Mouse (Mus musculus): ENCODE measurements around the gene Top2a.

Gene Top2a

DNA sequence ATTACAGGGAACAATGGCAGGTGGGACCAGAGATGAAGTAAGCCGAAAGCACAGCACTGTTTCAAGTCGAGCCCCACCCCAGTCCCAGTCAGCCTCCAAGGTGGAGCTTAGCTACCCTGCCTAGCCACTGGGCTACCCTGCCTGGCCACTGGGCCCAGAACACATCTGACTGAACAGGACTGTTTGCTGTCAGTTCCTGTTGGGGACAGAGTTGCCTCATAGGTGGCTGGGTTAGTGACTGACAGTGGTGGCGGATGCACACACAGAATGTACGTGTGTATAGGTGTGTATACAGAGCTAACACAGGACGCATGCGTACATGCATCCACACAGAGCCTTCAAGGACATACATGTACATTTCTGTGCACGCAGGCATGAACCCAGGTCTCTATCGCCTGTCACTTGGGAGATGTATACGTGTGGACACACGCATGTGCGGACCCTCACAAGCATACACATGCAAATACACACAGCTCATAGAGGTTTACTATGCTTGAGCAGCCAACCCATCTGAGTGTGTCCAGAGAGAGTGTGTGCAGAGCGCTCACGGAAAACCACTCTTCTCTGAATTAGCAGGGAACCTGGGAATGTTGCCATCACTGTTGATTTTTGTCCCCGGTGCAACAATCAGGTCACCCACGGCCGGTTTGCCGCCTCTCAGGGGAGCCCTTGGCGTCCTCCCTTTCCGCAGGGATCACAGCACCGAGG lies 42.5 kb downstream of the Top2a start:
- DNase-seq, result no peak

DNA sequence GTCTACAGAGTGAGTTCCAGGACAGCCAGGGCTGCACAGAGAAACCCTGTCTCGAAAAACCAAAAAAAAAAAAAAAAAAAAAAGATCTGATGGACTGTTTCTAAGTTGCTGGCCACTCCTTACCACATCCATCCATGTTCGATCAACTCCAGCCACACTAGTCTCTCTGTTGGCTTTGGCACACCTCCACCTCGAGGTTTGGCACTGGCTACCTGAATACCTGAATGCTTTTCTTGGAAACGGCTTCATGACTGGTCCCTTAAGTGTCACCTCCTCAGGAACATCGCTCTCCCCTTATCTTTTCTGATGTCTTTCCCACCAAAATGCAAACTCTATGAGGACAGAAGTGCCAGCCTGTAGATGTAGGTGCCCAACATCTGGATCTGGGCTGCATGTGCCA lies 44.6 kb downstream of the Top2a start:
- DNase-seq, result no peak

DNA sequence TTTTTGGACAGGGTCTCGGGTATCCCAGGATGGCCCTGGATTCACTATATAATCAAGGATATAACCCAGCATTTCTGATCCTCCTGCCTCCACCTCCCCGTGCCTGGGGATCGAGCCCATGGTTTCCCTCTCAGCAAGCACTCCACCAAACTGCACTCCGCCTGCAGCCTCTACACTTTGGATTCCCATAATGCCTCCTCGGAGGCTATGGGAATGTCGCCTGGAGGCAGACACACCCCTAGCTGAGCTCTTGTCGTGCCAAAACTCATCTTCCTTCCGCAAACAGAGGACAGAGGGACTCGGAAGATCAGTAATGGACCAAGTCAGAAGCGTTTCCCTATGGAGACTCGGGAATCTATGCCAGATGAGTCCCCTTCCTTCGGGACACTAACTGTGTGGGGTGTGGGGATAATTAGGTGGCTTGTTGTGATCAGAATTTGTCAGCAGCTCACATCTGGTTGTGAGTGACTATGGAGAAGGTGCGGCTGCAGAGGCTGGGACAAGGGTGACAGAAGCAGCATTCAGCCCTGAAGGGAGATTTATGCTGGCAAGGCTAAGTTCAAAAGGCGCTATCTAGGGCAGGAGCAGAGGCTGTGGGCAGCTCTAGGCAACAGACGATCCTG lies 45.4 kb downstream of the Top2a start:
- DNase-seq, result no peak

DNA sequence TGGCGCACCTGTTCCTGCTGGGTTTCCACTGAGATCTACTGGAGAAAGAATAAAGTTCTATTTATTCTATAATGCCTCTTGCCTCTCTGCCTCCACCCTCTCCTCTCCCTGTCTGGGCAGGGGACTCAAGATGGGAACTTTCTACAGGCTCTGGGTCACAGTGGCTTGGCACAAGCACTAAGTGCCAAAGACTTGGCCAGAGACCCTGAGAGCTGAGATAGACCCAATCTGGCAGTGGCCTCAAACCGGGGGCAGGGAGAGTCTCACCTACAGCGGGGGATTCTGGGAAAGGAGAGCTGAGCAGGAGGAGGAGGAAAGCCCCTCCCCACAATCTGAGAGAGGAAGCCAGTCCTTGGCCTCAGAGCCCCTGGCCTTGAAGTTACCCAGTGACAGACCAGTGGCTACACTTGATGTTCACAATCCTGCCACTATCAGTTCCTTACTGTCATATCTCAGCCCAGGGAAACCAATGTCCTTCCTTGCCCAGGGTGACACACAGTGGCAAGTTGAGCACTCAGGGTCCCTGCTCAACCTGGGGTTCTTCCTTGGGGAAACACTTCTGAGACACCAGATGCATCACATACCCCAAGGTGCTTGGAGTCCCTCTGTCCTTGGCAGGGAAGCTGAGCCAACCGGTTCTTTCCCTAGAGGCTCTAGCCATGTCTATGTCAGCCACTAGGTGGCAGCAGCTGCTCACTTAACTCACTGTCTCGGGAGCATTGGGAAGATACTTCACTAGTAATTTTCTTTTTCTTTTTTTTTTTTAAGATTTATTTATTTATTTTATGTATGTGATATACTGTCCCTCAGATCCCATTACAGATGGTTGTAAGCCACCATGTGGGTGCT lies 48.9 kb downstream of the Top2a start:
- DNase-seq, result peak; percentile 46 to 72

DNA sequence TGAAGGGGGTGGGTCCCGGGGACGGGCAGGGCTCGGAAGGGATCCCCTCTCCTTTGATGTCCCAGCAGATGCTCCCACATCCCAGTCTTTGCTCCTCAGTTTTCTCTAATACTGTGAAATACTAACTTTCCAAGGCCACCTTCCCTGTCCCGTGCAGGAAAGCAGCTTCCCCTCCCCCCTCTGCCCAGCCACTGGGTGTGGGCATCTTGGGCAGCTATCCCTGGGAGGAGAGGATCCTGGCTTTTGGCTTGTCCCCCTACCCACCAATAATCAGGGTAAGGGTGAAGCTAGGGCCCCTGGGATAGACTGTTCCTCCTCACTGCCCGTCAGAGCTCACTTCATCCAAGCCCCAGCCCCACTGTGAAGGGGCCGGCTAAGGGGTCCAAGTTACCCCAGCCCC lies 49.8 kb downstream of the Top2a start:
- no peak for DNase-seq

DNA sequence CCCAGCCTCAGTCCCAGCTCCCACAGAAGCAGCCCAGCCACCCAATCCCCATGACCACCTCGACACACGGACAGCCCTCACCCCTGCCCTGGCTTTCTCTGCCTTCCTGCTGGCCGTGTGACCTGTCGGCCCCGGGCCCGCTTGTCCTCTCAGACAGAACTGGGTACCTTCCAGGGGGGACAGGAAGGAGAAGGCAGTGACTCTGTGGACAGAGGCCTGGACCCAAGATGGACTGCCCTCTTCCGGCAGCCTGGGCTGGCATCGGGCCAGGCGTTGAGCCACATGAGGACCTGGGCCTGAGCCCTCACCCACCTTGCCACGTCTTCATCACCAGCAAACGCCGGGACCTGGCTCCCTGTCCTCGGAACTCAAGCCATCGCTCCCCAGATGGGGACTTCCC lies 50.4 kb downstream of the Top2a start:
- DNase-seq, result no peak

DNA sequence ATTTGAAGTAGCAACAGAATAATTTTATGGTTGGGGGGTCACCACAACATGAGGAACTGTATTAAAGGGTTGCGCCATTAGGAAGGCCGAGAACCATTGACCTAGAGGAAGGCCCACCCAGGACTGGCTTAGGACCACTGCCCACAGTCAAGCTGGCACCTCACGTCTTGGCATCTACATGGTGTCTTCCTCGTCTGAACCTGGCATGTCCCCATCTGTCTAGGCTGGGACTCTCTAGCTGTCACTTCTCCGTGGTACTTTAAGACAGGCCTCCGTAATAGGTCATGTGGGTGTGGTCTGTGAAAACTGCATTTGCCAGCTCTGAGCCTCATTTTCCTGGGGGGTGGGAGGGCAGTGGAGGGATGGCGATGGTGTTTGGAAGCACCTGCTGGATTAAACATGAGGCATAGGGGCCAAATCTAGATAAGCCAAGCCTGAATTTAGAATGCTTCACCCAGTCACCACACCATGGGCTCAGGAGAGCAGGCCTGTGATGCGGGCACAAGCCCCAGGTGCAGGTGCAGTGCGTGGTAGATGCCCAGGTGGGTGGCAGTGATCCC lies 51.1 kb downstream of the Top2a start:
- DNase-seq, result no peak

DNA sequence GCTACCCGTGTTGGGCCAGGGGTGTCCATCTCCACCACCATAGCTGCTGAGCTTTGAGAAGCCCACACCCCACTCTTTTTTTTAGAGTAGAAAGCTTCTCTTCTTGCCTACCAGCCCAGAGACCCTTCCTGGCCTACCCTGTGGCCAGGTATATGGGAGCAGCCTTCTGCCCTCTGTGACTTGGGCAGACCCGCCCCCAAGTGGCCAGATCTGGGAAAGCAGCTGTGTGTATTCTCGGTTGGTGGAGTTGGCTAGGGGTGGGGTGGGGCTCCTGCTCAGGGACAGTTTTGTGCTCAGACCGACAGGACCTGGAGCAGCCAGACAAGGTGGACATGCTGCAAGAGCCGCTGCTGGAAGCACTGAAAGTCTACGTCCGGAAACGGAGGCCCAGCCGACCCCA lies 51.8 kb downstream of the Top2a start:
- peak; percentile 73 to 90 for DNase-seq

DNA sequence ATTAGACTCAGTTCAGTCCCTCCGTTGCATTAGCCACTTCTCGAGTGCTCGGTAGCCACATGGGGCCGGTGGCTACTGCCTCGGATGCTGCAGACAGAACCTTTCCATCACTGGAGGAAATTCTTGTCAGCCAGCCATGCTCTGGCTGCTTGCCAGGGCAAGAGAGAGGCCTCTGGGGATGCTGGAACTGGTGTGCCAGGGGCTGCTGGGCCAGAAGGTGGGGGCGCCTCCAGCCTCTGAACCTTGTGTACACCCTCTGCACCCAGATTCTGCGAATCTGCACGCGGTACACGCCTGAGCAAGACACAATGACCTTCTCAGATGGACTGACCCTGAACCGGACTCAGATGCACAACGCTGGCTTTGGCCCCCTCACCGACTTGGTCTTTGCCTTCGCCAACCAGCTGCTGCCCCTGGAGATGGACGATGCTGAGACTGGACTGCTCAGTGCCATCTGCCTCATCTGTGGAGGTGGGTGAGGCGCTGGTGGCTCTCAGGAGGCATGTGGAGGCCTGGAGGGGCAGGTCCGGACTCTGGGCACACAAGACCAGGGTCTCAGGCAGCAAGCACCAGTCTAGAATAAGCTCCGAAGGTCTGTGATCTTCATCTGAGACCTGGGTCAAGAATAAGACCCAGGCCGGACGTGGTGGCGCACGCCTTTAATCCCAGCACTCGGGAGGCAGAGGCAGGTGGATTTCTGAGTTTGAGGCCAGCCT lies 52.5 kb downstream of the Top2a start:
- peak in 1 of 2 experiments; percentile 11 for DNase-seq

DNA sequence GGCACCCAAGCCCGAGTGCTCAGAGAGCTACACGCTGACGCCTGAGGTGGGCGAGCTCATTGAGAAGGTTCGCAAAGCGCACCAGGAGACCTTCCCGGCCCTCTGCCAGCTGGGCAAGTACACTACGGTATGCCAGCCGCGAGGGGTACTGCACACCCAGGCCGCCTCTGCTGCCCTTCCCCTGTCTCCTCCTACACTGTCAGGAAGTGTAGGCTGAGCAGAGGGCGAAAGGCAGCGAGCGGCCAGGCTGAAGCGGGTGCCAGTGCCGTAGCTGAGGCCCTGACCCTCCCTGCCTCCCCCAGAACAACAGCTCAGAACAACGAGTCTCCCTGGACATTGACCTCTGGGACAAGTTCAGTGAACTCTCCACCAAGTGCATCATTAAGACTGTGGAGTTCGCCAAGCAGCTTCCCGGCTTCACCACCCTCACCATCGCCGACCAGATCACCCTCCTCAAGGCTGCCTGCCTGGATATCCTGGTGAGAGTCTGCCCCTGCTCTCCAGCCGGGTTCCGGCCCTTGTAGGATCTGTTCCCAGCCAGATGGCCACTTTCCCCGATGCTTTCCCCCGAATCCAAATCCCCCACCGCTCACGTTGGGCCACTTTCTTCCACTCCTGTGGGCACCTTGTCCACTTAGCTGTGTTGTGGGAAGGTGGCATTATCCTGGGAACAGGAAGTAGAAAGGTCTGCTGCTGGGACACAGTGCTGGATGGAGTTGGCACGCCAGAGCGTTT lies 53.6 kb downstream of the Top2a start:
- DNase-seq, result no peak

DNA sequence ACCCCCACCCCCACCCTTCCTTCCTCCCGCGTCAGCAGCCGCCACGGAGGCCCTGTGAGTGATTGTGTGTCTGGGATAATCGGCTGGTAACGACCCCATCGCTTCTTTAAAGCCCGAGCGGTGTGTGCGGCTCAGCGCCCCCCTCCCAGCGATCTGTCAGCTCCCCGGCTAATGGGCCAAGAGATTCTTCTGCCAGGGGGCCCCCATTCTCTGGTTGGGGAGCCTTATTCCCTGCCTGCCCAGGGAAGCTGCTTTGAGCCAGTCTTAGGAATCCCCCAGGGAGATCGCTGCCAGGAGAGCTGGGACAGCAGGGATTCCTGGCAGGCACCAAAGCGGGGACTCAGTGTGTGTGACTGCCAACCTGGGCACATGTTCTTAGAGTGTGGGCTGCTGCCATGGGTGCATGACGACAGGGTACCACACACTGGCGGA lies 54.5 kb downstream of the Top2a start:
- DNase-seq, result no peak

DNA sequence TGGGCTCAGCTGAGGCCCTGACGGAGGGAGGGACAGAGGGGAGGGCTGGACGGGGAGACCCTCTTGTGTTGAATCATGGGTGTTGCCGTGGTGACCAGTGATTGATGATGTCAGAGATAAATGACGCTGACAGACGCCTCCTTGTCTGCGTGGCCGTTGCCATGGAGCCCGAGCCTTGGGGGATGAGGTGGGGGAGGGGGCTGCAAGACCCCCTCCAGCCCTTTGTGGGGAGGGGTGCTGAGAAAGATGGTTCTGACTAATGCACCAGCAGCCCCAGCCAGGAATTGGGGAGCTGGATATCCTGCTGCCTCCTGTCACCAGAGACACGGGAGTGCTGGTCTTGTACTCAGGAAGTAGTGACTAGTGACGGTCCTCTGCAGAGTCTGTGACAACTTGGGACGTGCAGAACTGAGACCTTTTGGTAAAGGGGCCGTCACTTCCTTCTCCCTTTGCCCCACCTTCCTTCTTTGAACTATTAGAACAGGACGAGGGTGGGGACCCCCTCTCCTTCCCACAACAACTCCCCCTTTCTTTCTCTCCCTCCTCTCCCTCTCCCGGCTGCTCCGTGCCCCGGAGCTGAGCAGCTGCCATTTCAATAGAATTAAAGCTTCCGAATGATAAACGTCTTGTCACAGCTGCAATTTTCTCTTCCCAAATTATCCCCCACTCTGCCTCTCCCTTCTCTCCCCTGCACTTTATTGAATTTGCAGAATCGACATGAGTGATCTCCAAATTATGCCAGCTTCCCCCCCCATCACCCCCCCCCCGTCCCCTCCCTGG lies 55.1 kb downstream of the Top2a start:
- DNase-seq, result no peak

DNA sequence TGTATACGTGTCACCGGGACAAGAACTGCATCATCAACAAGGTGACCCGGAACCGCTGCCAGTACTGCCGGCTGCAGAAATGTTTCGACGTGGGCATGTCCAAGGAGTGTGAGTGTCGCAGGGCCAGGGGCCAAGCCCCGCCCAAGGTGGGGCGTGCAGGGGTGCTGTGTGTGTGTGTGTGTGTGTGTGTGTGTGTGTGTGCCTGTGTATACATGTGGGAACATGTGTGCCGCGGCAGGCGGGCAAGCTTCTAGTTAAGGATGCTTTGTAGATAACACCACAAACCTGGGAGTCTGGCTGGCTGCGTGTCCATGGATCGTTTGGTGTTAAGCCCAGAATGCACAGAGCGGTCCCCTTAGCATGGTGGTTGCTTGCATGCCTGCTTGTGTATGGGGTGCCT lies 55.9 kb downstream of the Top2a start:
- DNase-seq, result no peak

DNA sequence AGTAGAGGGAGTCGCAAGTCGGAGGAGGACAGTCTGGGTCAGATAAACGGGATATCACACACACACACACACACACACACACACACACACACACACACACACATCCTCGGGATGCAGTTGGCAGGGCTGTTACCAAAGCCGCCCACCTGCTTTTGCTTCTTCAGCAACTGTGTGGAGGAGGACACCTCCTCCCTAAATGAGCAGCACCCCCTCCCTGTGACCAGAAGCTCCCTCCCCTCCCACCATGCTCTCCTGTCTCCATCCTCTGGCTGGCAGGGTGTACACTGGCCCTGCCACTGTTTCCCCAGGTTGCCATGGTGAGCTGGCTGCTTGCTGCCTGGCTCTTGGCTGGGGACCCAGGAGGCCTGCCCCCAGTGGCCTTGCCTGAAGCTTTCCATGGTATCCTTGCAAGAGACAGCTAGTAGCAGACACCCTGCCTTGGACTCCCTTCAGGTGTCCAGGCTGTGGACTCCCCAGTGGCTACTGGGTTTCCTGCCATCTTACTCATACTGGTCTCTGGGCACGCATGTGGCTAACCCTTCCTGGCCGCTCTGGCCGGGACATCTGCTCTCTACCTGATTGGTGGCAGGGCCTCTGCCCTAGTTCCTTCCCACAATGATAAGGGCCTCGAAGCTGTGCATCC lies 57.4 kb downstream of the Top2a start:
- peak in 1 of 2 experiments; percentile 13 for DNase-seq

DNA sequence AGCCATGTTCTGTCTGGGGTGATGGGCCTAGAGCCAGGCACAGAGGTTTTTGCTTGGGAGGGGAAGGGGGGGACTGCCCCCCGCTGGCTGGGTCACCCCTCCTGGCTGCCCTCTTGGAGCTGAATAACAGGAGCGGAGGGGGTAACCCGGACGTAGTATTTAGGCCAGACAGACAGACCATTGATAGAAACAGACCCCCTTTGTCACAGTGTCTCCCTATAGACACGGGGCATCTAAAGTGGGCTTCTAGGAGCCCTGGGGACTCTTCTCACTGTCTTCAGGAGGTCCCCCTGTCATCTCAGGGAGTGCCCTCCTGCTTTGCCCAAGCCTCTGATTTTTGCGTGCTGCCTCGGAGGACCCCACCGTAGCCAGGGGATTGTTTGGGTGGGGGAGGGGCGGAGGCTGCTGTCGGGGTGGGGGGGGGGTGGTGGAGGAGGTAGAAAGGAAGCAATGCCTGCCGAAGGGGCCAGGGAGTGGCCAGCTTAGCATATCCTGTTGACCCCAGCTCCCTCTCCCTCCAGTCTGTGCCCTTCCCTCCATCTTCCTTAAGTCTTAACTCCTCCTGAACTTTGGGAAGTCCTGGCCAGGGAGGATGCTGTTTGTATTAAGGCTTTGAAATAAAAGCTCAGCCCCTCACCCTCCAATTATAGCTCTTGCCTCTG lies 58.4 kb downstream of the Top2a start:
- DNase-seq, result no peak

DNA sequence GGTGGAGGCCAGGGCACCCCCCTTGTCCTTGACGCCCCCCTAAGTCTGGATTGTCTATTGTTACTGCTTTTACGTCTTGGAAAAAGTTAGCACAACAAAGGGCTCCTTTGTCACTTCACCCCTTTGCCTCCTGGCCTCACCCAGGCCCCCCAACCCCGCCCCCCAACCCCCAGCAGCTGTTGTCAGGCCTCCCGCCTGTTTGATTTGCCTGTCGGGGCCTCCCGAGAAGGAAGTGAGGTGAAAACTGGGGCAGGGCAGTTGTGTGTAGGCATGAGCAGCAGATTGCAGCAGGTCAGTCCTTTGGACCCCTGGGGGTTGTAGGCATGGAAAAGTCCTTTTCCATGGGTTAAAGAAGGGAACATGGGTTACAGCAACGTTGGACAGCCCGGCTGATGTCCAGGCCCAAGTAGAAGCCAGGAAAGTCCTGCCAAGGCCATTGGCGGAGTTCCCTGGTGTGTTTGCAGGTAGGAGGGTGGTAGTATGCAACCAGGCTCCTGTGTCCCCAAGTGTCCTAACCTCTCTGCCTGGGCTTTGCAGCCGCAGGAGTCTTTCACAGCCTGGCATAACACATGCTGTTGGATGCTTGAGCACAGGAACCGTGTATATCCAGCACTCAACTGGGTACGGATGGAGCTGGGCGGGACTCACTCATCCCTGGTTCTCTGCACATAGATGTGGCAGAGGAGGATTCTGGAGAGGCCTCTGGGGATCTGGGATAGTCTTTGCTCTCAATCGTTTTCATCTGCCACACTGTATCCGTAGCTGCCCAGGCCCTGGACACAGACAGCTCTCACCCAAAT lies 59.2 kb downstream of the Top2a start:
- no peak for DNase-seq

DNA sequence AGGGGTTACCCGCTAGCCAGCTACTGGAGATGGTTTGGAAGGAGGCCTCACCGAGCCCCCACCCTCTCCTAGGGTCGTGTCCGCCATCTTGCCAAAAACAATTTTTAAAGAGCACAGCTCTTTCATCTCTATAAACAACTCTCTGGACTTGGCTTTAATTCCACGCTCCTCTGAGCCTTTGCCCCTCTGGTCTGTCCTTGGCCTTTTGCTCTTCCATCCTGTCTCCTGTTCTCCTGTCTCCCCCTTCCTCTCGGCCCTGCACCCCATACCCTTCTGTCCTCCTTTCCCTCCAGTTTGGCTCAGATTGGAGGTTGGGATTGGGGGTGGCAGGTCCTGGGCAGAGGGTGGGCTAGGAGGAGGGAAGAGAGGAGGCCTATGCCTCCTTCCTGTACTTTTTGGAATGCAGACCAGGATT lies 59.8 kb downstream of the Top2a start:
- no peak for DNase-seq

DNA sequence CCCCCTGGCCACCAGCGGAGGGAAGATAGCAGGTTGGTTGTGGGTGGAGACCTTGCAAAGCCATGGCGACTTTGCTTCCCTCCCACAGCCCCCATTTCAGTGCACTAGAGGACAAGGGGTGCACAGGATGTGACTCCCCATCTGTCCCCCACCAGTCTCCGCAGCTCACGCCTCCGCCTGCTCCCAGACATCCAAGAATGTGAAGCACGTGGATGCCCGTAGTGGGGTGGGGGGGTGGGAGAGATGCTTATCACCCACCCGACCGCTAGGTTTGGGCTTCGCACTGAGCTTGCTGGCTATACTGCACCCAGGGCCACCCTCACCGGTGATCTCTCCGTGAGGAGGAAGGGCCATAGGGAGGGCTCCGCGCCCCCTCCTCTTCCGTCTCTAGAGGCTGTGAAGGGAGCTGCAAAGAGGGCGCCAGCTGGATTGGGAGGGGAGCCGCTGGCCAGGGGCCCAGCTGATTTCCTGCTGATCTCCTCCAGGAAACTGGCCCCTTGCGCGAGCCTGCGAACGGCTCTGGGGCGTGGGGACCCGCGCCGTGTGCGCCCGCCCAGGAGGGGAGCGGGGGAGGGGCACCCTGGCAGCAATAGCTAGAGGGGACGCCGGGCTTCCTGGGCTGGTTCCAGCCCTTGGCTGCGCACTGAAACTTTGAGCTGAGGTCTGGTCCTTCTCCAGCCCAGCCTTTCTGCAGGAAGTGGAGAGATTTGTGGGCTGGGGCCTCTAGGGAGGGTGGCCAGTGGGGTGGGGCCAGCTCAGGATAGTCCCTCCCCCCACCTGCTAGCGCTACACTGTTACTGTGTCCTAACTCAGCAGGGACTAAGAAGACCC lies 60.6 kb downstream of the Top2a start:
- peak; percentile 55 to 64 for DNase-seq

All from spleen, adult 18-20 months (tissue).